Mouse (Mus musculus): ENCODE results near the gene Mettl21c. TPM values are rescaled to one million over a fixed set of nuclear protein-coding genes. Genes with fewer than 3 reads are reported as not detected.
"Not testable (repeated sequence)": the region's sequence is repeated elsewhere in the genome, so short reads cannot be mapped to it uniquely, and the experiment has no call there.

Mettl21c gene
- 0.33 and 0.44 TPM in 2 replicates for polyA plus RNA-seq (2015; fragmentation: Nextera tagmentation; extraction: Ambion mirVana)

GRCm38 (mm10) chr1:44019934-44020333, at the start of gene Mettl21c:
Gene Mettl21c, minus strand, starts transcription at chr1:44020034.
- no peaks in the 10 kb centered on the region for H3K4me1 ChIP-seq
- H3K9me3 ChIP-seq (replicated peaks): no peaks in the 10 kb centered on the region
- no peak within 1 kb of the TSS for H3K4me3 ChIP-seq (replicated peaks)
- no peaks in the 10 kb centered on the region for H3K27me3 ChIP-seq
- H3K27ac ChIP-seq: no peak within 1 kb of the TSS
- H3K36me3 ChIP-seq: no peaks in the 10 kb centered on the region
- no peak within 1 kb of the TSS for H3K4me2 ChIP-seq
- ATAC-seq (replicated peaks; ENCODE audit: low FRiP score): no peak
- no peak within 1 kb of the TSS for H3K9ac ChIP-seq

GRCm38 (mm10) chr1:44064625-44065024, 44.8 kb upstream of the Mettl21c start:
- Histone ChIP-seq H3K9ac (no peak overlapping the region), H3K27me3 (no peaks in the 10 kb centered on the region), H3K4me2 (no peak overlapping the region), H3K4me1 (no peaks in the 10 kb centered on the region), H3K4me3 (replicated peaks) (no peak overlapping the region), H3K27ac (no peak overlapping the region), H3K9me3 (replicated peaks) (no peaks in the 10 kb centered on the region), H3K36me3 (no peaks in the 10 kb centered on the region)
- no peak for ATAC-seq (replicated peaks; ENCODE audit: low FRiP score)
- 3% methylated on average over 1 of the region's 1 CpGs for WGBS

- no peaks in the 10 kb centered on the region for H3K27me3 ChIP-seq
- H3K9me3 ChIP-seq (replicated peaks): no peaks in the 10 kb centered on the region
- H3K4me2 ChIP-seq: no peak overlapping the region
- no peaks in the 10 kb centered on the region for H3K4me1 ChIP-seq
- H3K36me3 ChIP-seq: no peaks in the 10 kb centered on the region
- ATAC-seq (replicated peaks; ENCODE audit: low FRiP score): no peak
- WGBS: 95% methylated on average over 6 of the region's 6 CpGs
- H3K27ac ChIP-seq: no peak overlapping the region
- H3K4me3 ChIP-seq (replicated peaks): no peak overlapping the region
- no peak overlapping the region for H3K9ac ChIP-seq
These were observed 43.6 kb upstream of the Mettl21c start for GRCm38 (mm10) chr1:44063439-44063838.

GRCm38 (mm10) chr1:44061836-44062235, 42.0 kb upstream of the Mettl21c start, which contains the start of gene Gm8251:
Gene Gm8251, minus strand, starts transcription at chr1:44061936.
- H3K9me3 ChIP-seq (replicated peaks): no peaks in the 10 kb centered on the region
- H3K27me3 ChIP-seq: no peaks in the 10 kb centered on the region
- no peak within 1 kb of the TSS for H3K4me3 ChIP-seq (replicated peaks)
- H3K36me3 ChIP-seq: no peaks in the 10 kb centered on the region
- 87% methylated on average over 2 of the region's 2 CpGs for WGBS
- H3K4me1 ChIP-seq: no peaks in the 10 kb centered on the region
- H3K27ac ChIP-seq: no peak within 1 kb of the TSS
- no peak within 1 kb of the TSS for H3K9ac ChIP-seq
- ATAC-seq (replicated peaks; ENCODE audit: low FRiP score): no peak
- H3K4me2 ChIP-seq: no peak within 1 kb of the TSS

GRCm38 (mm10) chr1:44057805-44058204, 38.0 kb upstream of the Mettl21c start:
- Histone ChIP-seq H3K4me1 (no peaks in the 10 kb centered on the region), H3K9me3 (replicated peaks) (no peaks in the 10 kb centered on the region), H3K27ac (no peak overlapping the region), H3K36me3 (no peaks in the 10 kb centered on the region), H3K4me3 (replicated peaks) (no peak overlapping the region), H3K4me2 (no peak overlapping the region), H3K27me3 (no peaks in the 10 kb centered on the region), H3K9ac (no peak overlapping the region)
- ATAC-seq (replicated peaks; ENCODE audit: low FRiP score): no peak
- 83% methylated on average over 3 of the region's 3 CpGs for WGBS

- Histone ChIP-seq H3K9me3 (replicated peaks) (no peaks in the 10 kb centered on the region), H3K9ac (no peak overlapping the region), H3K36me3 (no peaks in the 10 kb centered on the region), H3K27ac (no peak overlapping the region), H3K4me3 (replicated peaks) (no peak overlapping the region), H3K4me2 (no peak overlapping the region), H3K27me3 (no peaks in the 10 kb centered on the region), H3K4me1 (peaks cover 4% of the 10 kb centered on the region; the same call in 1 of the 2 replicates)
- no peak for ATAC-seq (replicated peaks; ENCODE audit: low FRiP score)
- WGBS: 83% methylated on average over 2 of the region's 2 CpGs
These were observed 26.7 kb upstream of the Mettl21c start for GRCm38 (mm10) chr1:44046556-44046955.

GRCm38 (mm10) chr1:44045689-44046088, 25.9 kb upstream of the Mettl21c start:
- H3K9me3 ChIP-seq (replicated peaks); H3K9ac ChIP-seq; H3K4me1 ChIP-seq; H3K27ac ChIP-seq; H3K4me2 ChIP-seq; H3K27me3 ChIP-seq; H3K4me3 ChIP-seq (replicated peaks); H3K36me3 ChIP-seq; ATAC-seq (replicated peaks; ENCODE audit: low FRiP score): not testable (repeated sequence)
- WGBS: 84% methylated on average over 5 of the region's 5 CpGs

GRCm38 (mm10) chr1:44042555-44042915, 22.7 kb upstream of the Mettl21c start:
- H3K36me3 ChIP-seq: no peaks in the 10 kb centered on the region
- WGBS: 2% methylated on average over 6 of the region's 6 CpGs
- no peak overlapping the region for H3K27ac ChIP-seq
- H3K27me3 ChIP-seq: no peaks in the 10 kb centered on the region
- peak overlapping the region; percentile 83 for H3K4me2 ChIP-seq
- H3K9me3 ChIP-seq (replicated peaks): no peaks in the 10 kb centered on the region
- peak; percentile 40; the same call in 1 of the 2 replicates for ATAC-seq (replicated peaks; ENCODE audit: low FRiP score)
- peaks cover 4% of the 10 kb centered on the region; the same call in 1 of the 2 replicates for H3K4me1 ChIP-seq
- H3K4me3 ChIP-seq (replicated peaks): peak overlapping the region; percentile 51
- peak overlapping the region; percentile 39 for H3K9ac ChIP-seq

- H3K9me3 ChIP-seq (replicated peaks): no peaks in the 10 kb centered on the region
- H3K9ac ChIP-seq: peak overlapping the region; percentile 39
- no peak overlapping the region for H3K27ac ChIP-seq
- no peaks in the 10 kb centered on the region for H3K36me3 ChIP-seq
- 1% methylated on average over 17 of the region's 17 CpGs for WGBS
- H3K4me2 ChIP-seq: peak overlapping the region; percentile 83
- ATAC-seq (replicated peaks; ENCODE audit: low FRiP score): peak; percentile 62
- no peaks in the 10 kb centered on the region for H3K27me3 ChIP-seq
- peaks cover 4% of the 10 kb centered on the region; the same call in 1 of the 2 replicates for H3K4me1 ChIP-seq
- peak overlapping the region; percentile 51 for H3K4me3 ChIP-seq (replicated peaks)
These were observed 22.1 kb upstream of the Mettl21c start for GRCm38 (mm10) chr1:44041797-44042554.

- Histone ChIP-seq H3K4me2 (no peak overlapping the region), H3K9me3 (replicated peaks) (no peaks in the 10 kb centered on the region), H3K4me3 (replicated peaks) (no peak overlapping the region), H3K36me3 (no peaks in the 10 kb centered on the region), H3K4me1 (no peaks in the 10 kb centered on the region), H3K27me3 (no peaks in the 10 kb centered on the region), H3K27ac (no peak overlapping the region), H3K9ac (no peak overlapping the region)
- ATAC-seq (replicated peaks; ENCODE audit: low FRiP score): no peak
- WGBS: 90% methylated on average over 5 of the region's 5 CpGs
These were observed 13.1 kb upstream of the Mettl21c start for GRCm38 (mm10) chr1:44032948-44033347.

GRCm38 (mm10) chr1:44032213-44032612, 12.4 kb upstream of the Mettl21c start:
- ATAC-seq (replicated peaks; ENCODE audit: low FRiP score): no peak
- no peaks in the 10 kb centered on the region for H3K4me1 ChIP-seq

GRCm38 (mm10) chr1:44027651-44028050, 7.8 kb upstream of the Mettl21c start:
- H3K27me3 ChIP-seq: no peaks in the 10 kb centered on the region
- no peak overlapping the region for H3K9ac ChIP-seq
- H3K9me3 ChIP-seq (replicated peaks): no peaks in the 10 kb centered on the region
- H3K4me3 ChIP-seq (replicated peaks): no peak overlapping the region
- H3K27ac ChIP-seq: no peak overlapping the region
- no peaks in the 10 kb centered on the region for H3K36me3 ChIP-seq
- 85% methylated on average over 1 of the region's 1 CpGs for WGBS
- no peaks in the 10 kb centered on the region for H3K4me1 ChIP-seq
- 0 out of 2 replicates have a peak, but pooled peaks have one; percentile 36 for ATAC-seq (replicated peaks; ENCODE audit: low FRiP score)
- no peak overlapping the region for H3K4me2 ChIP-seq

More at GRCm38 (mm10) chr1:44032213-44032612, 12.4 kb upstream of the Mettl21c start:
- H3K4me3 ChIP-seq (replicated peaks): no peak overlapping the region
- no peaks in the 10 kb centered on the region for H3K36me3 ChIP-seq
- H3K27ac ChIP-seq: no peak overlapping the region
- no peak overlapping the region for H3K4me2 ChIP-seq
- no peak overlapping the region for H3K9ac ChIP-seq
- whole genome bisulfite sequencing: 76% methylated on average over 2 of the region's 2 CpGs
- H3K9me3 ChIP-seq (replicated peaks): no peaks in the 10 kb centered on the region
- H3K27me3 ChIP-seq: no peaks in the 10 kb centered on the region
